Mouse (Mus musculus): ENCODE measurements at regions not wholly inside any gene's neighbourhood (a gene's known extent, or its start where the extent isn't known, plus 50 kb on each side); places are given as distances from the start of the nearest gene placed in this dataset.

DNA sequence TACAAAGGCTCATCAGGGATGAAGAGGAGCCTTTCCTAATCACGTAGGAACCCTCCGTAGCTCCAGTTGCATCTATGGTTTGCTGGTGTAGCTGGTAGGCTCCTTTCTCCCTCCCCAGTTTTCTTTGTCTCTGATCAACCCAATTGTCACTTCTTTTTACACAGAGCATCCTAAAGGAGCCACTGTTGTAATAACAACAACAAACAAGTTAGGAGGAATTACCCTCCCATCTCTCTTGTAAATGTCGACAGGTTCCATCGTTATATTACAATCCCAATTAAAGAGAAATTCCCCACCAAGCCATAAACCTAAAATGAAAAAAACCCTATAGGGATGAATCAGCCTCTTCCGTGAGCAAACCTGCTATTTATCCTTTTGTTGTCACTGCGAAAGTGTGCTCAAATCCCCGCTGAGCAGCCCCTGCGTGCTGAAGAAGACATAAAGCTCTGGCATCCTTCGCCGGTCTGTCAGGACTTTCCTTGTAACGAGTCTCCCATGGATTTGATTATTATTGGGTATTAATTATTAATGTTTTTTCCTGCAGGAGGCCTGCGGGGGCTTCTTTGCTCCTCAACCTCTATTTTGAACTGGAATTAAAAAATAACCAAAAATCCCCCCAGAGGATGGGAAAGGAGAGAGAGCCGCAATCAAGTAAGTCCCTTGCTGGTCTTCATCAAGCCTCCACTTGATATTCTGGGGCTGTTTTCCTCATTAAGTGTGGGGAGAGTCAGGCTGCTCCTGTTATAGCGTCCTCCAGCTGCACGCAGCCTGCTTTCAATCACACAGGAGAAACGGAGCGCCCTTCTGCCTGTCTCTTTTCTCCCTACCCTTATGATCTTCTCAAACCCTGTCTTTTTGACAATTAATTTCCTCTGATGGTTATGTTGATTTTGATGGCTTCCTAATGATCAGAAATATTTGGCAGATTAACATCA, 619.1 kb upstream of the Camk1g start:
- TF ChIP-seq CTCF (IDR thresholded peaks at IDR 0.05; ENCODE audit: low read depth, low read length) (no peak), GATA1 (IDR thresholded peaks at IDR 0.05; ENCODE audit: borderline replicate concordance, low read length) (no peak), TAL1 (conservative IDR thresholded peaks at IDR 0.05; ENCODE audit: low read depth, low read length) (no peak), GATA2 (IDR thresholded peaks at IDR 0.05; ENCODE audit: borderline replicate concordance, low read depth, low read length) (no peak), POLR2AphosphoS5 (IDR thresholded peaks at IDR 0.05; ENCODE audit: insufficient replicate concordance, low read depth, low read length) (no peak)
